14 mouse cellular contexts compared by ENCODE assay signal in the genomic region with DNA sequence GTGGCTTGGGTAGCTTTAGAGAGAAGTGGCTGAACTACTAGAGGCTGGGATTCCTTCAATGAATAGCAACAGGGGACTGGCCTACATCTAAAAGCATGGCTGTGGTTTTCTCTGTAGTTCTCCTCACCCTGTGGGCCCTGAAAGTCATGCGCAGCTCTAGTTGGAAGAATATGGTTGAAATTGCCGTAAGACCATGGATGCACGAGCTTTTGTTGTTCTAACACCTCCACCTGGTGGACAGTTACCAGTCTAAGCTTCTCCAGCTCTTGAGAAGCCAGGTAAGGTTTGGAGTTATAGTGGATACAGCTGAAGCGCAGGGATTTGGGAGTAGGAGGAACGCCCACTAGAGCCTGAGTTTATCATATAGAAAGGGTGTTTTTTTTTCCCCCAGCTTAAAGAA. TPM values are rescaled to one million over a fixed set of nuclear protein-coding genes. Genes with fewer than 3 reads are reported as not detected.
DNase-seq lines count a peak whose midpoint lies in the region; ATAC-seq and TF ChIP-seq lines count a peak whose summit lies in the region.
"Had no signal": no experiment of that assay in that cellular context is flagged by ENCODE, and none has a peak within 500 bp of the region (broad histone marks: within the 10 kb centered on the region; RNA-seq: fewer than 3 reads in every experiment).

No protein-coding gene starts in this region.

- no peak for TF ChIP-seq EP300 in liver, postnatal 0 days (IDR thresholded peaks at IDR 0.05; ENCODE audit: low read depth)
- no peak for TF ChIP-seq EP300 in CH12.LX (IDR thresholded peaks at IDR 0.05; ENCODE audit: low read length)

- no peak overlapping the region for H3K4me2 ChIP-seq in liver, postnatal 0 days (ENCODE audit: low read depth, low read length)
- H3K4me2 ChIP-seq in liver, embryonic 11.5 days = no peak overlapping the region
- H3K4me2 ChIP-seq in CH12.LX (ENCODE audit: insufficient read depth, low read depth, poor library complexity, severe bottlenecking) = no peak overlapping the region
- H3K4me2 ChIP-seq: embryonic facial prominence, embryonic 12.5 days; hindbrain, embryonic 15.5 days; limb, embryonic 13.5 days had no signal

- no peaks in the 10 kb centered on the region for H3K4me1 ChIP-seq in liver, postnatal 0 days (ENCODE audit: insufficient read depth)
- no peaks in the 10 kb centered on the region for H3K4me1 ChIP-seq in liver, embryonic 11.5 days (replicated peaks; ENCODE audit: control insufficient read depth, insufficient read depth, low read length)
- no peaks in the 10 kb centered on the region for H3K4me1 ChIP-seq in CH12.LX (ENCODE audit: control insufficient read depth in 1 of 2, insufficient read depth in 2 of 2)
- H3K4me1 ChIP-seq: embryonic facial prominence, embryonic 12.5 days; hindbrain, embryonic 15.5 days; limb, embryonic 13.5 days had no signal

- no peak for DNase-seq in gastrocnemius, adult 2 months
- DNase-seq in gastrocnemius, adult 18-20 months (ENCODE audit: low spot score) = no peak
- no peak for DNase-seq in liver, postnatal 0 days
- DNase-seq in liver, embryonic 11.5 days (ENCODE audit: low spot score) = no peak
- DNase-seq in CH12.LX (ENCODE audit: extremely low read depth) = no peak
- DNase-seq in brain, embryonic 14.5 days (ENCODE audit: low read depth) = no peak
- DNase-seq in adrenal gland, adult 2 months = no peak
- DNase-seq in thymus, postnatal 25 days = no peak
- DNase-seq: cerebellum, adult 11-12 months; heart, postnatal 10 days; thymus, postnatal 14 days had no signal

- H3K27me3 ChIP-seq in liver, postnatal 0 days (ENCODE audit: insufficient read depth, low read length) = no peaks in the 10 kb centered on the region
- H3K27me3 ChIP-seq in liver, embryonic 11.5 days (replicated peaks; ENCODE audit: control insufficient read depth, insufficient read depth, low read length) = no peaks in the 10 kb centered on the region
- H3K27me3 ChIP-seq in CH12.LX (replicated peaks) = no peaks in the 10 kb centered on the region
- H3K27me3 ChIP-seq: embryonic facial prominence, embryonic 12.5 days; hindbrain, embryonic 15.5 days; limb, embryonic 13.5 days had no signal

- H3K4me3 ChIP-seq in gastrocnemius, adult 2 months = no peak overlapping the region
- H3K4me3 ChIP-seq in liver, postnatal 0 days (ENCODE audit: low read depth, low read length) = no peak overlapping the region
- no peak overlapping the region for H3K4me3 ChIP-seq in liver, embryonic 11.5 days (ENCODE audit: low read depth, low read length)
- no peak overlapping the region for H3K4me3 ChIP-seq in CH12.LX (replicated peaks in 1 of 3; ENCODE audit: low read depth in 2 of 3, low read length in 2 of 3, poor library complexity in 1 of 3)
- H3K4me3 ChIP-seq: embryonic facial prominence, embryonic 12.5 days; hindbrain, embryonic 15.5 days; limb, embryonic 13.5 days had no signal

- dilution Hi-C loops in CH12.LX (cut with MboI; ENCODE audit: extremely low pct_ligation_motif_present, extremely low pct_unique_long_range_greater_than_20kb, low sequenced_read_pairs) = no loop called here

- no peak for ATAC-seq in liver, postnatal 0 days
- ATAC-seq in liver, embryonic 11.5 days (replicated peaks; ENCODE audit: low FRiP score) = no peak

- intact Hi-C loops in gastrocnemius, adult 2 months (cut with DNase I) = loop anchor here (5.0 kb wide), 1 partner anchor 211 kb away; no protein-coding TSS in a partner anchor

- peak; percentile 32 for TF ChIP-seq CTCF in gastrocnemius, adult 2 months (IDR thresholded peaks at IDR 0.05)
- peak; percentile 28 for TF ChIP-seq CTCF in liver, postnatal 0 days (IDR thresholded peaks at IDR 0.05; ENCODE audit: low read depth)
- 0 out of 4 replicates have a peak, but pooled peaks of 1 of the 2 experiments have one; percentile 26 for TF ChIP-seq CTCF in CH12.LX (conservative IDR thresholded peaks at IDR 0.05 in 1 of 2, IDR thresholded peaks at IDR 0.05 in 1 of 2; ENCODE audit: low read depth in 2 of 2, low read length in 2 of 2)
- TF ChIP-seq CTCF in brain, embryonic 14.5 days (IDR thresholded peaks at IDR 0.05; ENCODE audit: borderline replicate concordance, extremely low read depth, insufficient read depth, insufficient read length) = peak; percentile 9; the same call in 1 of the 2 replicates

- H3K9ac ChIP-seq in liver, postnatal 0 days (replicated peaks) = no peak overlapping the region
- H3K9ac ChIP-seq in liver, embryonic 11.5 days (ENCODE audit: low read depth, low read length) = no peak overlapping the region
- H3K9ac ChIP-seq in CH12.LX (ENCODE audit: insufficient read depth, low read depth) = no peak overlapping the region
- H3K9ac ChIP-seq: embryonic facial prominence, embryonic 12.5 days; hindbrain, embryonic 15.5 days; limb, embryonic 13.5 days had no signal

- peak; percentile 12 for TF ChIP-seq RAD21 in CH12.LX (IDR thresholded peaks at IDR 0.05; ENCODE audit: low read depth, low read length)

- H3K9me3 ChIP-seq in liver, postnatal 0 days (ENCODE audit: low read length) = no peaks in the 10 kb centered on the region
- no peaks in the 10 kb centered on the region for H3K9me3 ChIP-seq in liver, embryonic 11.5 days (ENCODE audit: control insufficient read depth, low read length)
- H3K9me3 ChIP-seq in CH12.LX (replicated peaks; ENCODE audit: low read length) = peaks cover 5% of the 10 kb centered on the region
- H3K9me3 ChIP-seq: embryonic facial prominence, embryonic 12.5 days; hindbrain, embryonic 15.5 days; limb, embryonic 13.5 days had no signal

- in situ Hi-C loops in CH12.LX (cut with MboI; ENCODE audit: low pct_ligation_motif_present, low pct_unique_long_range_greater_than_20kb, low sequenced_read_pairs) = no loop called here

- H3K79me2 ChIP-seq in CH12.LX (replicated peaks; ENCODE audit: control insufficient read depth, extremely low read depth, insufficient read depth, poor library complexity, severe bottlenecking) = no peaks in the 10 kb centered on the region

- no peak overlapping the region for H3K27ac ChIP-seq in gastrocnemius, adult 2 months
- no peak overlapping the region for H3K27ac ChIP-seq in liver, postnatal 0 days (ENCODE audit: low read depth)
- no peak overlapping the region for H3K27ac ChIP-seq in liver, embryonic 11.5 days (ENCODE audit: low read depth, low read length)
- H3K27ac ChIP-seq in CH12.LX (ENCODE audit: insufficient read depth, low read depth) = no peak overlapping the region
- H3K27ac ChIP-seq: embryonic facial prominence, embryonic 12.5 days; hindbrain, embryonic 15.5 days; limb, embryonic 13.5 days had no signal

- peaks cover 30% of the 10 kb centered on the region for H3K36me3 ChIP-seq in liver, postnatal 0 days (replicated peaks; ENCODE audit: insufficient read depth, low read length)
- H3K36me3 ChIP-seq in liver, embryonic 11.5 days (ENCODE audit: control insufficient read depth, insufficient read depth, low read length) = peaks cover 48% of the 10 kb centered on the region
- H3K36me3 ChIP-seq in CH12.LX (replicated peaks in 1 of 2; ENCODE audit: control insufficient read depth in 1 of 2, insufficient read depth in 1 of 2, low read length in 1 of 2) = peaks cover 72 to 80% of the 10 kb centered on the region in 2 experiments

- no peak for TF ChIP-seq POLR2A in CH12.LX (IDR thresholded peaks at IDR 0.05; ENCODE audit: low read depth, low read length)
- no peak for TF ChIP-seq POLR2A in brain, embryonic 14.5 days (IDR thresholded peaks at IDR 0.05; ENCODE audit: borderline replicate concordance, extremely low read depth, insufficient read depth, insufficient read length, poor library complexity, severe bottlenecking)

- WGBS in liver, postnatal 0 days (ENCODE audit: insufficient replicate concordance) = 86% methylated on average over 5 of the region's 5 CpGs
- WGBS in liver, embryonic 11.5 days = 96% methylated on average over 5 of the region's 5 CpGs

TF ChIP-seq in CH12.LX, 34 proteins besides CTCF, POLR2A, EP300 and RAD21:
- no peak for TF ChIP-seq NRF1 (IDR thresholded peaks at IDR 0.05; ENCODE audit: low read depth, low read length)

RNA-seq across cellular contexts. Expression of a gene that starts 48.5 kb away (rescaled TPM):
- 1 to 10 TPM; 5.1 to 6.5 TPM for total RNA-seq in gastrocnemius, adult 2 months (2021)
- 1 to 10 TPM; 5.3 to 5.4 TPM for total RNA-seq in gastrocnemius, adult 18-20 months (2021)
- polyA plus RNA-seq in liver, postnatal 0 days (2015; fragmentation: Nextera tagmentation; extraction: Ambion mirVana) = 5.9 and 6.4 TPM in 2 replicates
- 24.2 TPM in 2 replicates for polyA plus RNA-seq in liver, embryonic 11.5 days (2014; fragmentation: Nextera tagmentation; extraction: Ambion mirVana)
- total RNA-seq in CH12.LX (2012; rRNA removed) (13.8 and 14.8 TPM in 2 replicates), CH12.LX (2014; rRNA removed) (19.1 and 20.9 TPM in 2 replicates)
- 16.7 and 16.8 TPM in 2 replicates for polyA plus RNA-seq in CH12.LX (2012; ENCODE audit: insufficient read length, low read depth)
- 29.9 and 39.5 TPM in 2 replicates for polyA plus RNA-seq in brain, embryonic 14.5 days (2012; rRNA removed)
- 10 to 100 TPM; 29.5 to 31.2 TPM for total RNA-seq in adrenal gland, adult 2 months (2021)
- polyA plus RNA-seq in adrenal gland, adult 2 months (2012; rRNA removed) = 3.0 and 4.0 TPM in 2 replicates

RNA-seq across cellular contexts. Expression of a gene that starts 49.4 kb away (rescaled TPM):
- total RNA-seq in gastrocnemius, adult 2 months (2021) = 100 to 1,000 TPM; 107 to 130 TPM
- total RNA-seq in gastrocnemius, adult 18-20 months (2021) = 100 to 1,000 TPM; 105 to 125 TPM
- polyA plus RNA-seq in liver, postnatal 0 days (2015; fragmentation: Nextera tagmentation; extraction: Ambion mirVana) = 27.9 and 29.6 TPM in 2 replicates
- 181 and 200 TPM in 2 replicates for polyA plus RNA-seq in liver, embryonic 11.5 days (2014; fragmentation: Nextera tagmentation; extraction: Ambion mirVana)
- total RNA-seq in CH12.LX (2012; rRNA removed) = 161 and 192 TPM in 2 replicates
- 412 and 424 TPM in 2 replicates for total RNA-seq in CH12.LX (2014; rRNA removed)
- 254 and 275 TPM in 2 replicates for polyA plus RNA-seq in CH12.LX (2012; ENCODE audit: insufficient read length, low read depth)
- 225 and 239 TPM in 2 replicates for polyA plus RNA-seq in brain, embryonic 14.5 days (2012; rRNA removed)
- total RNA-seq in adrenal gland, adult 2 months (2021) = 10 to 100 TPM; 21.8 to 22.4 TPM
- 1.6 and 2.1 TPM in 2 replicates for polyA plus RNA-seq in adrenal gland, adult 2 months (2012; rRNA removed)
